Mouse (Mus musculus) heart, embryonic 10.5 days (tissue): ENCODE measurements around the gene Scd4. TPM values are rescaled to one million over a fixed set of nuclear protein-coding genes. Genes with fewer than 3 reads are reported as not detected.
A peak's percentile ranks its signal among the peaks of the same experiment; 100 is the strongest.
"Not testable (repeated sequence)": the region's sequence is repeated elsewhere in the genome, so short reads cannot be mapped to it uniquely, and the experiment has no call there.

Experiments used
- DNase-seq: peaks from one replicate; pipeline ENCODE4 v3.0.0-alpha.2; 2017; ENCODE audit warnings: low spot score
- H3K27ac ChIP-seq: fragments of 300-500 bp; sonication (generic); 2 replicates; pipeline ENCODE4 v1.5.1; 2016; ENCODE audit warnings: mild to moderate bottlenecking
- H3K27me3 ChIP-seq: fragments of 300-500 bp; sonication (generic); 2 replicates; pipeline ENCODE4 v1.6.1; 2016; ENCODE audit warnings: mild to moderate bottlenecking; ENCODE audit not compliant: poor library complexity, insufficient read depth, severe bottlenecking
- H3K36me3 ChIP-seq: fragments of 300-500 bp; sonication (generic); 2 replicates; pipeline ENCODE4 v1.6.1; 2016; ENCODE audit warnings: mild to moderate bottlenecking, moderate library complexity
- H3K4me1 ChIP-seq: fragments of 300-500 bp; sonication (generic); 2 replicates; pipeline ENCODE4 v1.6.1; 2016; ENCODE audit warnings: mild to moderate bottlenecking
- H3K4me3 ChIP-seq: fragments of 300-500 bp; sonication (generic); 2 replicates; pipeline ENCODE4 v1.5.1; 2016; ENCODE audit warnings: mild to moderate bottlenecking, moderate library complexity
- H3K9me3 ChIP-seq: fragments of 300-500 bp; sonication (generic); 2 replicates; pipeline ENCODE4 v1.6.1; 2016; ENCODE audit warnings: mild to moderate bottlenecking, moderate library complexity
- WGBS: fragments of 180-500 bp; shearing (Covaris S2); methylation state at CpG from one replicate; pipeline ENCODE4 v1.1.7; 2016; 5-methylcytosine and 5-hydroxymethylcytosine counted together
- polyA plus RNA-seq: library from polyadenylated mRNA; unstranded; fragments of >200 nt; fragmentation: Nextera tagmentation; extraction: Ambion mirVana; gene quantifications from 2 replicates; pipeline ENCODE4 v1.2.1, GENCODE M21; 2016

The Scd4 gene
- polyA plus RNA-seq, 1 experiment from 2014 or later, result 0.06 TPM

- no peak overlapping the region for H3K4me3 ChIP-seq
- H3K27ac ChIP-seq, result no peak overlapping the region
- DNase-seq, result peak; percentile 56
- H3K4me1 ChIP-seq, result peaks cover 13% of the 10 kb centered on the region
- H3K27me3 ChIP-seq, result no peaks in the 10 kb centered on the region
- WGBS, result 86% methylated on average over 3 of the region's 3 CpGs
- 0 out of 2 replicates have a peak, but pooled peaks cover 4% of the 10 kb centered on the region for H3K36me3 ChIP-seq
- H3K9me3 ChIP-seq, result no peaks in the 10 kb centered on the region
Measured at GRCm38 (mm10) chr19:44313066-44313465, 19.8 kb upstream of the Scd4 start.

GRCm38 (mm10) chr19:44314327-44314759 lies 18.5 kb upstream of the Scd4 start:
- DNase-seq, result peak; percentile 97
- peaks cover 13% of the 10 kb centered on the region for H3K4me1 ChIP-seq
- no peaks in the 10 kb centered on the region for H3K9me3 ChIP-seq
- H3K27ac ChIP-seq, result peak overlapping the region; percentile 92
- peak overlapping the region; percentile 65 for H3K4me3 ChIP-seq
- H3K27me3 ChIP-seq, result no peaks in the 10 kb centered on the region
- under 1% methylated on average over 18 of the region's 18 CpGs for WGBS
- H3K36me3 ChIP-seq, result no peaks in the 10 kb centered on the region

- Histone ChIP-seq H3K4me3 (peak overlapping the region; percentile 65), H3K9me3 (no peaks in the 10 kb centered on the region), H3K27me3 (no peaks in the 10 kb centered on the region), H3K36me3 (no peaks in the 10 kb centered on the region), H3K4me1 (peaks cover 13% of the 10 kb centered on the region), H3K27ac (peak overlapping the region; percentile 92)
- under 1% methylated on average over 11 of the region's 11 CpGs for WGBS
- DNase-seq, result no peak
Measured at GRCm38 (mm10) chr19:44314871-44315414, 17.9 kb upstream of the Scd4 start.

GRCm38 (mm10) chr19:44316752-44317315 lies 16.1 kb upstream of the Scd4 start:
- Histone ChIP-seq H3K27ac (no peak overlapping the region), H3K4me3 (no peak overlapping the region), H3K9me3 (no peaks in the 10 kb centered on the region), H3K27me3 (no peaks in the 10 kb centered on the region), H3K4me1 (peaks cover 6% of the 10 kb centered on the region; the same call in 1 of the 2 replicates), H3K36me3 (no peaks in the 10 kb centered on the region)
- WGBS, result 64% methylated on average over 5 of the region's 5 CpGs
- peak; percentile 65 for DNase-seq

GRCm38 (mm10) chr19:44317391-44317790 lies 15.5 kb upstream of the Scd4 start:
- H3K27ac ChIP-seq, result no peak overlapping the region
- peaks cover 4% of the 10 kb centered on the region; the same call in 1 of the 2 replicates for H3K4me1 ChIP-seq
- no peaks in the 10 kb centered on the region for H3K36me3 ChIP-seq
- no peaks in the 10 kb centered on the region for H3K9me3 ChIP-seq
- no peaks in the 10 kb centered on the region for H3K27me3 ChIP-seq
- H3K4me3 ChIP-seq, result no peak overlapping the region
- WGBS, result 75% methylated on average over 5 of the region's 5 CpGs
- DNase-seq, result peak; percentile 71

- no peak overlapping the region for H3K27ac ChIP-seq
- no peak overlapping the region for H3K4me3 ChIP-seq
- H3K36me3 ChIP-seq, result no peaks in the 10 kb centered on the region
- peaks cover 4% of the 10 kb centered on the region; the same call in 1 of the 2 replicates for H3K4me1 ChIP-seq
- no peaks in the 10 kb centered on the region for H3K27me3 ChIP-seq
- no peaks in the 10 kb centered on the region for H3K9me3 ChIP-seq
- peak; percentile 16 for DNase-seq
Measured at GRCm38 (mm10) chr19:44318545-44318944, 14.3 kb upstream of the Scd4 start.

GRCm38 (mm10) chr19:44320316-44320715 lies 12.6 kb upstream of the Scd4 start:
- Histone ChIP-seq H3K9me3 (no peaks in the 10 kb centered on the region), H3K27ac (no peak overlapping the region), H3K27me3 (no peaks in the 10 kb centered on the region), H3K36me3 (no peaks in the 10 kb centered on the region), H3K4me1 (0 out of 2 replicates have a peak, but pooled peaks cover 4% of the 10 kb centered on the region), H3K4me3 (no peak overlapping the region)
- no peak for DNase-seq
- WGBS, result 73% methylated on average over 3 of the region's 3 CpGs

- Histone ChIP-seq H3K4me1 (0 out of 2 replicates have a peak, but pooled peaks cover 4% of the 10 kb centered on the region), H3K36me3 (no peaks in the 10 kb centered on the region), H3K4me3 (no peak overlapping the region), H3K27ac (no peak overlapping the region), H3K27me3 (no peaks in the 10 kb centered on the region), H3K9me3 (no peaks in the 10 kb centered on the region)
- DNase-seq, result no peak
- WGBS, result 76% methylated on average over 4 of the region's 4 CpGs
Measured at GRCm38 (mm10) chr19:44321201-44321600, 11.7 kb upstream of the Scd4 start.

GRCm38 (mm10) chr19:44321631-44322030 lies 11.3 kb upstream of the Scd4 start:
- no peak for DNase-seq
- WGBS, result 49% methylated on average over 2 of the region's 2 CpGs
- no peaks in the 10 kb centered on the region for H3K27me3 ChIP-seq

GRCm38 (mm10) chr19:44329566-44329965 lies 3.3 kb upstream of the Scd4 start:
- Histone ChIP-seq H3K36me3 (no peaks in the 10 kb centered on the region), H3K27ac (no peak overlapping the region), H3K27me3 (no peaks in the 10 kb centered on the region), H3K4me1 (peaks cover 10% of the 10 kb centered on the region; the same call in 1 of the 2 replicates), H3K4me3 (no peak overlapping the region), H3K9me3 (no peaks in the 10 kb centered on the region)
- DNase-seq, result peak; percentile 28
- 91% methylated on average over 2 of the region's 2 CpGs for WGBS

More at GRCm38 (mm10) chr19:44321631-44322030, 11.3 kb upstream of the Scd4 start:
- no peak overlapping the region for H3K4me3 ChIP-seq
- no peaks in the 10 kb centered on the region for H3K9me3 ChIP-seq
- no peak overlapping the region for H3K27ac ChIP-seq
- no peaks in the 10 kb centered on the region for H3K36me3 ChIP-seq
- H3K4me1 ChIP-seq, result 0 out of 2 replicates have a peak, but pooled peaks cover 4% of the 10 kb centered on the region

- 76% methylated on average over 1 of the region's 1 CpGs for WGBS
- H3K27ac ChIP-seq, H3K36me3 ChIP-seq, H3K4me3 ChIP-seq, DNase-seq, H3K9me3 ChIP-seq, H3K27me3 ChIP-seq: not testable (repeated sequence)
- peaks cover 19% of the 10 kb centered on the region for H3K4me1 ChIP-seq
Measured at GRCm38 (mm10) chr19:44331128-44331527, 1.8 kb upstream of the Scd4 start.

- Histone ChIP-seq H3K27me3 (no peaks in the 10 kb centered on the region), H3K27ac (no peak overlapping the region)
- 80% methylated on average over 5 of the region's 5 CpGs for WGBS
Measured at GRCm38 (mm10) chr19:44331911-44332310, 981 bp upstream of the Scd4 start.

GRCm38 (mm10) chr19:44332326-44332725 lies 566 bp upstream of the Scd4 start:
- WGBS, result 71% methylated on average over 8 of the region's 8 CpGs
- Histone ChIP-seq H3K9me3 (no peaks in the 10 kb centered on the region), H3K4me3 (no peak overlapping the region), H3K4me1 (peaks cover 19% of the 10 kb centered on the region), H3K36me3 (no peaks in the 10 kb centered on the region), H3K27ac (no peak overlapping the region), H3K27me3 (no peaks in the 10 kb centered on the region)
- DNase-seq, result peak; percentile 61

More at GRCm38 (mm10) chr19:44331911-44332310, 981 bp upstream of the Scd4 start:
- DNase-seq, result peak; percentile 63
- peaks cover 19% of the 10 kb centered on the region for H3K4me1 ChIP-seq
- no peak overlapping the region for H3K4me3 ChIP-seq
- H3K9me3 ChIP-seq, result no peaks in the 10 kb centered on the region
- H3K36me3 ChIP-seq, result no peaks in the 10 kb centered on the region
